Mouse (Mus musculus): Measurements from ENCODE around the gene Trmo.

- TF ChIP-seq CTCF (IDR thresholded peaks at IDR 0.05; ENCODE audit: borderline replicate concordance, insufficient read depth, low read length) (no peak), POLR2A (IDR thresholded peaks at IDR 0.05; ENCODE audit: low read depth, low read length) (no peak)
Measured at GRCm38 (mm10) chr4:46348897-46349296, 40.3 kb downstream of the Trmo start.
